Mouse (Mus musculus): ENCODE results near the gene Spin4. TPM values are rescaled to one million over a fixed set of nuclear protein-coding genes. Genes with fewer than 3 reads are reported as not detected.

Spin4 gene
- polyA plus RNA-seq, 1 experiment from 2014 or later: 7.8 TPM

DNA sequence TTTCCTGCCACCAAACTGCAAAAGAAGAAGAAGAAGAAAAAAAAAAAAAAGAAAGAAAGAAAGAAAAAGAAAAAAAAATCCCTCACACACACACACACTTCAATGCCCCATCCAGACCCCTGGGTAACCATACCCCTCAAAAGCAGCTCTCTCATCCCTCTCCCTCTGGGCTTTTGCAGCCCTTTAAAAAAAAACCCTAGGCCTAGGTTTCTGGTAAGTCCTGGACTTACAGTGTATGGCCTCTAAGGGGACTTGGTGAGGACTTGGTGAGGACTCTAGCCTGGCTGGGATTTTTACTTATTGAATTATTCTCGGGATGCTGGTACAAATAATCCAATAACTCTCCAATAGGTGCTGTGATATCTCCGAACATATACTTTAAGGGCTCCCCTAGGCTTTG lies 35.6 kb downstream of the Spin4 start:
- ATAC-seq (replicated peaks; ENCODE audit: low FRiP score, low read depth) (no peak), DNase-seq (ENCODE audit: low spot score) (no peak)
- Histone ChIP-seq H3K4me1 (replicated peaks; ENCODE audit: insufficient read depth, low read length) (no peaks in the 10 kb centered on the region), H3K4me2 (ENCODE audit: low read length) (peak overlapping the region; percentile 56; the same call in 1 of the 2 replicates), H3K27me3 (ENCODE audit: insufficient read depth, low read length) (no peaks in the 10 kb centered on the region), H3K27ac (no peak overlapping the region), H3K4me3 (replicated peaks; ENCODE audit: low read depth, low read length) (no peak overlapping the region), H3K9me3 (replicated peaks; ENCODE audit: low read length) (no peaks in the 10 kb centered on the region), H3K9ac (ENCODE audit: low read depth, low read length) (no peak overlapping the region), H3K36me3 (ENCODE audit: insufficient read depth, low read length) (no peaks in the 10 kb centered on the region)
- no peak for TF ChIP-seq CTCF (IDR thresholded peaks at IDR 0.05; ENCODE audit: low read depth)
- WGBS: 78% methylated on average over 2 of the region's 2 CpGs

DNA sequence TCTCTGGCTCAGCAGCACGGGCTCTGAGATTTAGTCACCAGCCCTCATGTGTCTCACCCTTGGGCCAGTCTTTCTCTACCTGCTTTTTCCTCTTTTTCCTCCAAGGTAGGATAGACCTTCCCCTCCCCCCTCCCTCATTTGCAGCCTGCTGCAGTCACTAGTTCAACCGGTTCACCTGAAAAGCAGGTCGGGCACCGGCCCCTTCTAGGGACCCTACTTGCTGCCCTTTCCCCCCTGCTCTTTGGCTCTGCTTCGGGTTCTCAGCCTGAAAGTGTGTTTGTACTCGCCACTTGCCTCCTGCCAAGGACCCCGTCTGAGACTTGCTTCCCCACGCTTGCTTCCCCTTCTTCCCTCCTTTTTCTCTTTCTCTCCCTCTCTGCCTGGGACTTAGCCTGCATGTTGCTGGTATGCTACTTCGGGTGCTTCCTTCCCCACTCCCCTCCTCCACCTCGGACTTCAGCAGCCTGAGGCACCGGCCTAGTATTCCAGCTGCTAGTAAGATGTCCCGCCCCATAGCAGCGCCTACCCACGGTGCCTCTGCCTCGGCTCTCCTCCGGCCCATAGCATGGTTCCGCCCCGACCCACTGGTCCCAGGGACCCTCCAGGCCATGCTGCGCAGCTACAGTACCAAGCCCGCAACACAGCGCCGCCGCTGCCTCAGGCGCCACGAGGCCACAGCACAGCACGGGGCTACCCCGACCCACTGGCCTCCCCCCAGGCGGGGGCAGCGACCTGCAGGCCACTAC lies 36.2 kb downstream of the Spin4 start:
- H3K27ac ChIP-seq: 0 out of 2 replicates have a peak overlapping the region, but pooled peaks have one; percentile 42
- peak; percentile 40 for DNase-seq (ENCODE audit: low spot score)
- no peaks in the 10 kb centered on the region for H3K36me3 ChIP-seq (ENCODE audit: insufficient read depth, low read length)
- no peaks in the 10 kb centered on the region for H3K27me3 ChIP-seq (ENCODE audit: insufficient read depth, low read length)
- no peaks in the 10 kb centered on the region for H3K4me1 ChIP-seq (replicated peaks; ENCODE audit: insufficient read depth, low read length)
- peak overlapping the region; percentile 52; the same call in 1 of the 2 replicates for H3K9ac ChIP-seq (ENCODE audit: low read depth, low read length)
- H3K9me3 ChIP-seq (replicated peaks; ENCODE audit: low read length): no peaks in the 10 kb centered on the region
- peak; percentile 74 for ATAC-seq (replicated peaks; ENCODE audit: low FRiP score, low read depth)
- WGBS: 19% methylated on average over 29 of the region's 29 CpGs
- H3K4me2 ChIP-seq (ENCODE audit: low read length): peak overlapping the region; percentile 56
- peak; percentile 21; the same call in 1 of the 2 replicates for TF ChIP-seq CTCF (IDR thresholded peaks at IDR 0.05; ENCODE audit: low read depth)
- peak overlapping the region; percentile 13; the same call in 1 of the 2 replicates for H3K4me3 ChIP-seq (replicated peaks; ENCODE audit: low read depth, low read length)

Other genes with a start within 250 kb of the Spin4 start
- gene Arhgef9, start 170.2 kb upstream of the Spin4 start, polyA plus RNA-seq (2015; fragmentation: Nextera tagmentation; extraction: Ambion mirVana): 9.4 and 11.6 TPM in 2 replicates